Mouse (Mus musculus): Measurements from ENCODE around the gene Pex13.

DNA sequence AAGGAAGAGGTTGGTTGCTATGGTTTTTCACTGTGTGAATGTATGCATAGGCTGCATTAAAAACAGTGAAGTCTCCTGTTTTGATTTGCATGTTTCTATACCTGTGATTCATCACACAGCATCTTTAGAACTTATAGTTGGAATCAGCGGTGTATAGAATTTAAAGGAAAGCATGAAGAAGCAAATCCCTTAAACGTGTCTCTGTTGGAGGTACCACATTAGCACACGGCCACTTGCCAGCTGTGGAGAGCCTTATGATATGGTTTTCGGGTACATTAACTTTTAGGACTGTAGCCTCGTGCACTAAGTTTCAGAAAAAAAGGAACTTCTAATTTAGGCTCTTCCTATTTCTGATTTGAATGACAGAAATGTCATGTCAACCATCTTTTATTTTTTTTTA lies 16.8 kb upstream of the Pex13 start:
- TF ChIP-seq CTCF (IDR thresholded peaks at IDR 0.05; ENCODE audit: low read depth) (no peak), EP300 (IDR thresholded peaks at IDR 0.05; ENCODE audit: low read depth) (no peak)
